Comparison of ENCODE assay signal across 14 mouse cellular contexts in genomic region chr16:22406050-22406449, GRCm38 (mm10). TPM values are rescaled to one million over a fixed set of nuclear protein-coding genes. Genes with fewer than 3 reads are reported as not detected.
A peak's percentile ranks its signal among the peaks of the same experiment; 100 is the strongest.
DNase-seq lines count a peak whose midpoint lies in the region; ATAC-seq and TF ChIP-seq lines count a peak whose summit lies in the region.
"Had no signal": no experiment of that assay in that cellular context is flagged by ENCODE, and none has a peak within 500 bp of the region (broad histone marks: within the 10 kb centered on the region; RNA-seq: fewer than 3 reads in every experiment).

No protein-coding gene starts in this region.

- no peak overlapping the region for H3K4me2 ChIP-seq in lung, embryonic 14.5 days
- H3K4me2 ChIP-seq in lung, postnatal 0 days (replicated peaks; ENCODE audit: low read depth, low read length) = no peak overlapping the region
- H3K4me2 ChIP-seq: midbrain, embryonic 12.5 days had no signal

- H3K27me3 ChIP-seq in lung, embryonic 14.5 days (ENCODE audit: insufficient read depth, low read length) = no peaks in the 10 kb centered on the region
- no peaks in the 10 kb centered on the region for H3K27me3 ChIP-seq in lung, postnatal 0 days (replicated peaks; ENCODE audit: insufficient read depth, low read length)
- no peaks in the 10 kb centered on the region for H3K27me3 ChIP-seq in limb, embryonic 10.5 days (ENCODE audit: low read depth, poor library complexity, severe bottlenecking)
- H3K27me3 ChIP-seq: midbrain, embryonic 12.5 days; Patski had no signal

- TF ChIP-seq CTCF in gastrocnemius, adult 2 months (IDR thresholded peaks at IDR 0.05) = no peak
- no peak for TF ChIP-seq CTCF in lung, embryonic 14.5 days (IDR thresholded peaks at IDR 0.05; ENCODE audit: low read depth)
- no peak for TF ChIP-seq CTCF in lung, postnatal 0 days (IDR thresholded peaks at IDR 0.05)

- no peak overlapping the region for H3K9ac ChIP-seq in lung, embryonic 14.5 days
- H3K9ac ChIP-seq in lung, postnatal 0 days (replicated peaks; ENCODE audit: low read depth) = no peak overlapping the region
- H3K9ac ChIP-seq: midbrain, embryonic 12.5 days had no signal

- no peak for DNase-seq in gastrocnemius, adult 2 months
- DNase-seq in gastrocnemius, postnatal 10 days = no peak
- DNase-seq in lung, embryonic 14.5 days = no peak
- DNase-seq in lung, postnatal 0 days (ENCODE audit: low spot score) = no peak
- peak; percentile 82 for DNase-seq in cerebellum, adult 11-12 months
- no peak for DNase-seq in limb, embryonic 10.5 days (ENCODE audit: low spot score)
- DNase-seq in layer of hippocampus, adult 18-20 months (ENCODE audit: low spot score in 2 of 2) = no peak
- DNase-seq in right cerebral cortex, postnatal 36 days (ENCODE audit: low spot score in 2 of 2) = no peak
- DNase-seq: heart, adult 11 months; kidney, adult 8-10 months; lung, adult 18-20 months had no signal

- WGBS in lung, embryonic 14.5 days = 57% methylated on average over 4 of the region's 4 CpGs
- 48% methylated on average over 4 of the region's 4 CpGs for WGBS in lung, postnatal 0 days
- 87% methylated on average over 4 of the region's 4 CpGs for WGBS in limb, embryonic 10.5 days

- no peak for TF ChIP-seq EP300 in lung, postnatal 0 days (IDR thresholded peaks at IDR 0.05)

- H3K9me3 ChIP-seq in lung, embryonic 14.5 days (ENCODE audit: low read depth, low read length) = no peaks in the 10 kb centered on the region
- no peaks in the 10 kb centered on the region for H3K9me3 ChIP-seq in lung, postnatal 0 days (ENCODE audit: low read length)
- no peaks in the 10 kb centered on the region for H3K9me3 ChIP-seq in limb, embryonic 10.5 days (replicated peaks)
- H3K9me3 ChIP-seq: midbrain, embryonic 12.5 days had no signal

- intact Hi-C loops in gastrocnemius, adult 2 months (cut with DNase I) = no loop called here

- H3K27ac ChIP-seq in gastrocnemius, adult 2 months = peak overlapping the region; percentile 1; the same call in 1 of the 2 replicates
- peak overlapping the region; percentile 78 for H3K27ac ChIP-seq in lung, embryonic 14.5 days (ENCODE audit: low read depth)
- no peak overlapping the region for H3K27ac ChIP-seq in lung, postnatal 0 days (ENCODE audit: low read length)
- H3K27ac ChIP-seq in limb, embryonic 10.5 days = peak overlapping the region; percentile 21; the same call in 1 of the 2 replicates
- H3K27ac ChIP-seq: midbrain, embryonic 12.5 days had no signal

- H3K4me3 ChIP-seq in gastrocnemius, adult 2 months = no peak overlapping the region
- no peak overlapping the region for H3K4me3 ChIP-seq in lung, embryonic 14.5 days (ENCODE audit: low read depth, low read length)
- no peak overlapping the region for H3K4me3 ChIP-seq in lung, postnatal 0 days (ENCODE audit: low read depth, low read length)
- no peak overlapping the region for H3K4me3 ChIP-seq in limb, embryonic 10.5 days
- H3K4me3 ChIP-seq: midbrain, embryonic 12.5 days had no signal

- peaks cover 14% of the 10 kb centered on the region for H3K4me1 ChIP-seq in lung, embryonic 14.5 days (ENCODE audit: insufficient read depth)
- H3K4me1 ChIP-seq in lung, postnatal 0 days (ENCODE audit: insufficient read depth, low read depth, low read length) = peaks cover 6% of the 10 kb centered on the region; the same call in 1 of the 2 replicates
- peaks cover 7% of the 10 kb centered on the region for H3K4me1 ChIP-seq in limb, embryonic 10.5 days
- H3K4me1 ChIP-seq: midbrain, embryonic 12.5 days had no signal

- ATAC-seq in lung, embryonic 14.5 days (ENCODE audit: insufficient read depth) = 0 out of 2 replicates have a peak, but pooled peaks have one; percentile 42
- ATAC-seq in lung, postnatal 0 days = no peak; the same call in 1 of the 2 replicates
- ATAC-seq: forebrain, embryonic 16.5 days; Patski had no signal

- H3K36me3 ChIP-seq in lung, embryonic 14.5 days (ENCODE audit: insufficient read depth) = peaks cover 34% of the 10 kb centered on the region
- H3K36me3 ChIP-seq in lung, postnatal 0 days (ENCODE audit: insufficient read depth, low read length) = no peaks in the 10 kb centered on the region
- peaks cover 88% of the 10 kb centered on the region for H3K36me3 ChIP-seq in limb, embryonic 10.5 days
- H3K36me3 ChIP-seq: midbrain, embryonic 12.5 days had no signal

RNA-seq across cellular contexts. Expression of gene Etv5, which starts 33.5 kb away (rescaled TPM):
- total RNA-seq in gastrocnemius, adult 2 months (2021) = 1 to 10 TPM; 7.1 to 7.5 TPM
- 10 to 100 TPM; 22.2 to 23.6 TPM for total RNA-seq in gastrocnemius, postnatal 10 days (2021)
- polyA plus RNA-seq in lung, embryonic 14.5 days (2014; fragmentation: Nextera tagmentation; extraction: Ambion mirVana) = 222 and 242 TPM in 2 replicates
- polyA plus RNA-seq in lung, postnatal 0 days (2015; fragmentation: Nextera tagmentation; extraction: Ambion mirVana) = 76.7 and 78.5 TPM in 2 replicates
- 66.8 and 74.3 TPM in 2 replicates for polyA plus RNA-seq in limb, embryonic 10.5 days (2016; fragmentation: Nextera tagmentation; extraction: Ambion mirVana)
- 10 to 100 TPM; 49.2 to 54.5 TPM for total RNA-seq in layer of hippocampus, adult 18-20 months (2021)
